ENCODE assay signal across 8 mouse cellular contexts in the genomic region with DNA sequence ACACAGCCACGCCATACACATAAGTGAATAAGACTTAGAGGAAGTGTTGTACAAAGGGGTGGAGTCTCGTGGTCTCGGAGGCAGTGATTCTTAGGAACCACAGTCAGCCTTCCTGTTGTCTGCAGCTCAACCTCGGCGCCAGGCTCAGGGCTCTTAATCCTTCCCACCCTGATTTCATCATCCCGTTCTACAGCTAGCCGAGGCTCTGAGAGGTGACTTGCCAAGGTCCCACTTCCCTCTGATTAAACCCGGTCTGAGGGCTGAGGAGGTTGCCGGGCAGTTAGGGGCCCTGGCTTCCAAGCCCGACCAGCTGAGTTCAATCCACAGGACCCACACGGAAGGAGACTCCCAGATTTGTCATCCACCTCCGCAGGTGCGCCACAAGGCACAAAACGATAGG. TPM values are rescaled to one million over a fixed set of nuclear protein-coding genes. Genes with fewer than 3 reads are reported as not detected.
DNase-seq lines count a peak whose midpoint lies in the region; ATAC-seq lines count a peak whose summit lies in the region.

No protein-coding gene starts in this region.

- no peaks in the 10 kb centered on the region for H3K9me3 ChIP-seq in forebrain, embryonic 11.5 days (ENCODE audit: control insufficient read depth, low read length)
- H3K9me3 ChIP-seq in limb, embryonic 13.5 days: no peaks in the 10 kb centered on the region
- H3K9me3 ChIP-seq in midbrain, embryonic 15.5 days: no peaks in the 10 kb centered on the region

- ATAC-seq in forebrain, embryonic 11.5 days (replicated peaks; ENCODE audit: low FRiP score): 0 out of 2 replicates have a peak, but pooled peaks have one; percentile 4
- ATAC-seq in limb, embryonic 13.5 days (ENCODE audit: low FRiP score, low read depth): no peak
- ATAC-seq in midbrain, embryonic 15.5 days (replicated peaks): no peak

- no peaks in the 10 kb centered on the region for H3K27me3 ChIP-seq in forebrain, embryonic 11.5 days (ENCODE audit: control insufficient read depth, insufficient read depth, low read length)
- 0 out of 2 replicates have a peak, but pooled peaks cover 5% of the 10 kb centered on the region for H3K27me3 ChIP-seq in limb, embryonic 13.5 days
- peaks cover 3% of the 10 kb centered on the region; the same call in 1 of the 2 replicates for H3K27me3 ChIP-seq in midbrain, embryonic 15.5 days (replicated peaks)

- H3K27ac ChIP-seq in forebrain, embryonic 11.5 days (ENCODE audit: low read depth, low read length): no peak overlapping the region
- no peak overlapping the region for H3K27ac ChIP-seq in limb, embryonic 13.5 days
- no peak overlapping the region for H3K27ac ChIP-seq in midbrain, embryonic 15.5 days

- H3K36me3 ChIP-seq in forebrain, embryonic 11.5 days (ENCODE audit: control insufficient read depth, insufficient read depth, low read length): no peaks in the 10 kb centered on the region
- H3K36me3 ChIP-seq in limb, embryonic 13.5 days: no peaks in the 10 kb centered on the region
- H3K36me3 ChIP-seq in midbrain, embryonic 15.5 days (replicated peaks): no peaks in the 10 kb centered on the region

- DNase-seq in thymus, postnatal 4 days: peak; percentile 27
- no peak for DNase-seq in thymus, postnatal 36 days
- no peak for DNase-seq in forebrain, embryonic 11.5 days (ENCODE audit: low spot score)
- no peak for DNase-seq in retina, postnatal 1 day
- no peak for DNase-seq in adipocyte (ENCODE audit: low spot score)
- DNase-seq in gastrocnemius, adult 18-20 months (ENCODE audit: low spot score): no peak

- no peak overlapping the region for H3K4me3 ChIP-seq in forebrain, embryonic 11.5 days (ENCODE audit: low read depth, low read length)
- H3K4me3 ChIP-seq in limb, embryonic 13.5 days: peak overlapping the region; percentile 19; the same call in 1 of the 2 replicates
- H3K4me3 ChIP-seq in midbrain, embryonic 15.5 days: no peak overlapping the region

- peak overlapping the region; percentile 28; the same call in 1 of the 2 replicates for H3K9ac ChIP-seq in forebrain, embryonic 11.5 days (ENCODE audit: low read length)
- peak overlapping the region; percentile 39; the same call in 1 of the 2 replicates for H3K9ac ChIP-seq in limb, embryonic 13.5 days
- H3K9ac ChIP-seq in midbrain, embryonic 15.5 days: no peak overlapping the region

- 16% methylated on average over 14 of the region's 14 CpGs for WGBS in forebrain, embryonic 11.5 days
- 20% methylated on average over 14 of the region's 14 CpGs for WGBS in limb, embryonic 13.5 days
- WGBS in midbrain, embryonic 15.5 days: 15% methylated on average over 14 of the region's 14 CpGs

- peak overlapping the region; percentile 24; the same call in 1 of the 2 replicates for H3K4me2 ChIP-seq in forebrain, embryonic 11.5 days (ENCODE audit: low read depth, low read length, severe bottlenecking)
- H3K4me2 ChIP-seq in limb, embryonic 13.5 days (replicated peaks): peak overlapping the region; percentile 53
- H3K4me2 ChIP-seq in midbrain, embryonic 15.5 days: peak overlapping the region; percentile 35

- H3K4me1 ChIP-seq in forebrain, embryonic 11.5 days (replicated peaks; ENCODE audit: control insufficient read depth, insufficient read depth, low read length): 0 out of 2 replicates have a peak, but pooled peaks cover 2% of the 10 kb centered on the region
- H3K4me1 ChIP-seq in limb, embryonic 13.5 days: peaks cover 17% of the 10 kb centered on the region
- peaks cover 21% of the 10 kb centered on the region for H3K4me1 ChIP-seq in midbrain, embryonic 15.5 days

RNA-seq across cellular contexts. Expression of a gene that starts 28.2 kb away (rescaled TPM):
- polyA plus RNA-seq in forebrain, embryonic 11.5 days (2014; fragmentation: Nextera tagmentation; extraction: Ambion mirVana): 1.3 and 2.3 TPM in 2 replicates
- polyA plus RNA-seq in limb, embryonic 13.5 days (2015; fragmentation: Nextera tagmentation; extraction: Ambion mirVana): 2.6 and 3.9 TPM in 2 replicates
- 1.6 and 1.7 TPM in 2 replicates for polyA plus RNA-seq in midbrain, embryonic 15.5 days (2015; fragmentation: Nextera tagmentation; extraction: Ambion mirVana)
- 1 to 10 TPM; 1.6 to 2.9 TPM for total RNA-seq in gastrocnemius, adult 18-20 months (2021)

RNA-seq across cellular contexts. Expression of a gene that starts 33.6 kb away (rescaled TPM):
- polyA plus RNA-seq in forebrain, embryonic 11.5 days (2014; fragmentation: Nextera tagmentation; extraction: Ambion mirVana): 1.5 and 1.6 TPM in 2 replicates
- polyA plus RNA-seq in limb, embryonic 13.5 days (2015; fragmentation: Nextera tagmentation; extraction: Ambion mirVana): 8.1 and 10.9 TPM in 2 replicates
- polyA plus RNA-seq in midbrain, embryonic 15.5 days (2015; fragmentation: Nextera tagmentation; extraction: Ambion mirVana): 1.0 and 1.7 TPM in 2 replicates
- total RNA-seq in gastrocnemius, adult 18-20 months (2021): under 1 TPM; 0.32 to 0.33 TPM

RNA-seq across cellular contexts. Expression of a gene that starts 59.1 kb away (rescaled TPM):
- 5.8 and 7.8 TPM in 2 replicates for polyA plus RNA-seq in forebrain, embryonic 11.5 days (2014; fragmentation: Nextera tagmentation; extraction: Ambion mirVana)
- polyA plus RNA-seq in limb, embryonic 13.5 days (2015; fragmentation: Nextera tagmentation; extraction: Ambion mirVana): 6.1 and 8.4 TPM in 2 replicates
- 8.7 and 9.9 TPM in 2 replicates for polyA plus RNA-seq in midbrain, embryonic 15.5 days (2015; fragmentation: Nextera tagmentation; extraction: Ambion mirVana)
- total RNA-seq in gastrocnemius, adult 18-20 months (2021): under 1 TPM in 1 of 2 experiments, not detected in 1; 0.31 TPM
